Mouse (Mus musculus) intestine, embryonic 16.5 days (tissue): ENCODE results near the gene Fxn. TPM values are rescaled to one million over a fixed set of nuclear protein-coding genes. Genes with fewer than 3 reads are reported as not detected.

ENCODE experiments used
- ATAC-seq: fragments of 200-750 bp; cut with Nextera tagmentation; 2 replicates; pipeline ENCODE4 v1.8.0; 2017; ENCODE audit warnings: moderate TSS enrichment, moderate library complexity
- H3K27ac ChIP-seq: fragments of 300-500 bp; sonication (generic); 2 replicates; pipeline ENCODE4 v1.5.1; 2014; ENCODE audit warnings: mild to moderate bottlenecking, low read length
- H3K27me3 ChIP-seq: fragments of 300-500 bp; sonication (generic); replicated peaks from 2 replicates; pipeline ENCODE4 v1.6.1; 2014; ENCODE audit warnings: low read length, control low read depth, mixed read lengths; ENCODE audit not compliant: control insufficient read depth, insufficient read depth
- H3K36me3 ChIP-seq: fragments of 300-500 bp; sonication (generic); 2 replicates; pipeline ENCODE4 v1.6.1; 2014; ENCODE audit warnings: low read length, control low read depth; ENCODE audit not compliant: control insufficient read depth, insufficient read depth
- H3K4me1 ChIP-seq: fragments of 300-500 bp; sonication (generic); 2 replicates; pipeline ENCODE4 v1.6.1; 2014; ENCODE audit warnings: low read length, control low read depth, mixed read lengths; ENCODE audit not compliant: control insufficient read depth, insufficient read depth
- H3K4me2 ChIP-seq: fragments of 300-500 bp; sonication (generic); 2 replicates; pipeline ENCODE4 v1.6.1; 2014; ENCODE audit warnings: low read depth, low read length, control low read depth
- H3K4me3 ChIP-seq: fragments of 300-500 bp; sonication (generic); 2 replicates; pipeline ENCODE4 v1.5.1; 2014; ENCODE audit warnings: mild to moderate bottlenecking, low read length
- H3K9ac ChIP-seq: fragments of 300-500 bp; sonication (generic); 2 replicates; pipeline ENCODE4 v1.6.1; 2014; ENCODE audit warnings: low read depth, low read length
- H3K9me3 ChIP-seq: fragments of 300-500 bp; sonication (generic); 2 replicates; pipeline ENCODE4 v1.6.1; 2016; ENCODE audit warnings: low read length, control low read depth; ENCODE audit not compliant: control insufficient read depth
- WGBS: fragments of 180-500 bp; shearing (Covaris S2); extraction: QIAGEN DNeasy Blood & Tissue Kit; methylation state at CpG from one replicate; pipeline ENCODE4 v1.1.7; 2014; 5-methylcytosine and 5-hydroxymethylcytosine counted together
- polyA plus RNA-seq: library from polyadenylated mRNA; unstranded; fragments of >200 nt; fragmentation: Nextera tagmentation; extraction: Ambion mirVana; gene quantifications from 2 replicates; pipeline ENCODE4 v1.2.1, GENCODE M21; 2015

Fxn gene
- polyA plus RNA-seq, 1 experiment from 2014 or later = 37.6 TPM

DNA sequence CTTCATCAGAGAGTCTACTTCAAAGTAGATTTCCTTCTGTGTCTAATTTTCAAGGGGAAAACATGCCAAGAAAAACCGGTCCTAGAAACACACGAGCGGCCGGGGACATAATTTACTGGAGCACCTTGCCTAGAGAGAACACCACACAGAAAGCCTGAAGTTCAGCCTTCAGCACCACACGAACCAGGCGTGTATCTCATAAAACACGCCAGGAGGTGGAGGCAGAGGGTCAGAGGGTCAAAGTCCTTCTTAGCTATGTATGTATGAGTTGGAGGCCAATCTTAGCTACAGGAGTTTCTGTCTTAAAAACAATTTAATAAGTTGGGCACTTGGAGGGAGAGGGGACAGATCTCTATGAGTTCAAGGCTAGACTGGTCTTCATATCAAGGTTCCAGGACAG, 65.5 kb downstream of the Fxn start:
- Histone ChIP-seq H3K27me3 (no peaks in the 10 kb centered on the region), H3K27ac (no peak overlapping the region), H3K4me1 (peaks cover 12% of the 10 kb centered on the region), H3K9ac (no peak overlapping the region), H3K36me3 (no peaks in the 10 kb centered on the region), H3K4me2 (no peak overlapping the region; the same call in 1 of the 2 replicates), H3K9me3 (no peaks in the 10 kb centered on the region), H3K4me3 (no peak overlapping the region)
- peak; percentile 83 for ATAC-seq
- 64% methylated on average over 7 of the region's 7 CpGs for WGBS

DNA sequence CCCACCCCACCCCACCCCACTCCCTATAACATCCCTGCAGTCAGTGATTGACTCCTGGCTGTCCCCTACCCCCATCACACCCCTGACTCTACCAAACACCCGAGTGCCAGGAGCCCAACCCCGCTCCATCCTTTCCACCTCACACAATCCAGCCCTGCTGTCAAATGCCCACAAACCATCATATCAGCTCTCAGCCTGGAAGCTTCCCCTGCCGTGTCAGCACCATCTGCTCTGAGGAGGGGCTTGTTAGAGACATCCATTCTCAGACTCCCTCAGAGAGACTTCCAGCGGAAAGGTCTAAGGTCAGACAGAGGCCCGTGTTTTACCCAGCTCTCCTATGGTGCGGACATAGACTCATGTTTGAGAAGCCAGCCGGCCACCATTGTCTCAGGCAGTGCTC, 67.1 kb downstream of the Fxn start:
- Histone ChIP-seq H3K4me1 (peaks cover 12% of the 10 kb centered on the region), H3K9ac (no peak overlapping the region), H3K27ac (no peak overlapping the region), H3K4me3 (no peak overlapping the region), H3K4me2 (no peak overlapping the region), H3K36me3 (no peaks in the 10 kb centered on the region), H3K9me3 (no peaks in the 10 kb centered on the region), H3K27me3 (no peaks in the 10 kb centered on the region)
- 41% methylated on average over 7 of the region's 7 CpGs for WGBS
- ATAC-seq = peak; percentile 14; the same call in 1 of the 2 replicates

DNA sequence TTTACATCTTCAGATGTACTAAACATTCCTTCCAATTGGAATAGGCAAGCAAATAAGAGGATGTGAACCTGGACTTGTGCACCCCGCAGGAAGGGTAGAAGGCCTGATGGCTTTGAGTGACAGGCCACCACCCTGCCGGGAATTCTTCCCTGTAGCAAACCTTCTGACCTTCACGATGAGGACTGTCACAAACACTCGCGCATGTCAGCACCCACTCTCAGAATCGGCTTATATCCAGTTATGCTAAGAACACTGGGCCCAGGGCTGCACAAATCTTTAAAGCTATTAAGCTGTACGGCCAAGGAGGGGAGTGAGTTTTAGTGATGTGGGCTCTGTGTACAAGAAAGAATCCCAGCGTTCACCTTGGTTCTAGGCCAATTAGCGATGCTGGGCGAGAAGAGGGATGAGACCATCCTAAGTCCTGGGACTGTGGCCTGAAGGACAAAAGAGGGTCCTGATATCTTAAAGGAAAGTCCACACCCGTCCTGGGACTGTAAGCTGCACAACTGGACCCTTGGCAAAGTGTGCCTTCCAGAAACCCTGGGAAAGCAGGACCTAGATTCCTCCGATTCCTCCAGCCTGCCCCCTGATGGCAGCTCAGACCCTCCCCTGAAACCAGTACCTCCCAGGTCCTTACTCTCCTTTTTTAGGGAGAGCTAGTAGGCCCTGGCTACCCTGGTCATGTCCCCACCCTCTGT, 67.7 kb downstream of the Fxn start:
- Histone ChIP-seq H3K4me2 (no peak overlapping the region), H3K4me3 (no peak overlapping the region), H3K9me3 (no peaks in the 10 kb centered on the region), H3K9ac (no peak overlapping the region), H3K27ac (no peak overlapping the region), H3K36me3 (no peaks in the 10 kb centered on the region), H3K4me1 (peaks cover 12% of the 10 kb centered on the region), H3K27me3 (no peaks in the 10 kb centered on the region)
- WGBS = 74% methylated on average over 12 of the region's 12 CpGs
- ATAC-seq = no peak

Other genes with a start within 250 kb of the Fxn start
- gene Fam189a2, start 249.6 kb downstream of the Fxn start, polyA plus RNA-seq = 0.88 and 0.93 TPM in 2 replicates
- gene Tjp2, start 55.6 kb downstream of the Fxn start, polyA plus RNA-seq = 33.0 and 40.2 TPM in 2 replicates
- 35.2 and 37.5 TPM in 2 replicates for gene Fam122a, start 196.8 kb upstream of the Fxn start, polyA plus RNA-seq